In genomic region chr10:19901992-19902391, GRCm38 (mm10) we compare ENCODE assay signal across 17 mouse cellular contexts. TPM values are rescaled to one million over a fixed set of nuclear protein-coding genes. Genes with fewer than 3 reads are reported as not detected.
"Had no signal": no experiment of that assay in that cellular context is flagged by ENCODE, and none has a peak within 500 bp of the region (broad histone marks: within the 10 kb centered on the region; RNA-seq: fewer than 3 reads in every experiment).

No protein-coding gene starts in this region.

- H3K4me2 ChIP-seq: lung, embryonic 14.5 days; midbrain, embryonic 12.5 days; neural tube, embryonic 12.5 days; stomach, embryonic 15.5 days had no signal

- H3K9ac ChIP-seq: lung, embryonic 14.5 days; midbrain, embryonic 12.5 days; neural tube, embryonic 12.5 days; stomach, embryonic 15.5 days had no signal

- H3K4me3 ChIP-seq: midbrain, embryonic 10.5 days; midbrain, embryonic 12.5 days; myocyte; neural tube, embryonic 12.5 days; stomach, embryonic 15.5 days had no signal

- H3K9me3 ChIP-seq: midbrain, embryonic 10.5 days; midbrain, embryonic 12.5 days; neural tube, embryonic 12.5 days; stomach, embryonic 15.5 days had no signal

- DNase-seq: lung, embryonic 14.5 days; lung, postnatal 10 days; lung, postnatal 4 days; midbrain, embryonic 14.5 days; right cerebral cortex, postnatal 14 days; thymus, adult 2 months; thymus, postnatal 25 days; thymus, postnatal 4 days had no signal

- H3K36me3 ChIP-seq: stomach, embryonic 15.5 days had no signal

- H3K27me3 ChIP-seq: midbrain, embryonic 12.5 days; neural tube, embryonic 12.5 days; stomach, embryonic 15.5 days had no signal

- ATAC-seq: midbrain, embryonic 16.5 days had no signal

- H3K27ac ChIP-seq: midbrain, embryonic 10.5 days; midbrain, embryonic 12.5 days; neural tube, embryonic 12.5 days; stomach, embryonic 15.5 days; stomach, postnatal 0 days had no signal

- H3K4me1 ChIP-seq: midbrain, embryonic 12.5 days; neural tube, embryonic 12.5 days; stomach, embryonic 15.5 days had no signal

RNA-seq across cellular contexts. Expression of gene Slc35d3, which starts 50.7 kb away (rescaled TPM):
- total RNA-seq: neutrophil, adult 5-6 weeks had no signal
- polyA plus RNA-seq: myocyte; testis, adult 2 months had no signal
